Mouse (Mus musculus) c-Kit-positive CD71-positive TER-119-negative erythroid progenitor cells, embryonic 14.5 days (primary cell): ENCODE results near the gene Plekhn1.

Source experiments
- DNase-seq: peaks from one replicate; pipeline ENCODE4 v3.0.0-alpha.2; 2013; ENCODE audit warnings: low read depth

The Plekhn1 gene

DNA sequence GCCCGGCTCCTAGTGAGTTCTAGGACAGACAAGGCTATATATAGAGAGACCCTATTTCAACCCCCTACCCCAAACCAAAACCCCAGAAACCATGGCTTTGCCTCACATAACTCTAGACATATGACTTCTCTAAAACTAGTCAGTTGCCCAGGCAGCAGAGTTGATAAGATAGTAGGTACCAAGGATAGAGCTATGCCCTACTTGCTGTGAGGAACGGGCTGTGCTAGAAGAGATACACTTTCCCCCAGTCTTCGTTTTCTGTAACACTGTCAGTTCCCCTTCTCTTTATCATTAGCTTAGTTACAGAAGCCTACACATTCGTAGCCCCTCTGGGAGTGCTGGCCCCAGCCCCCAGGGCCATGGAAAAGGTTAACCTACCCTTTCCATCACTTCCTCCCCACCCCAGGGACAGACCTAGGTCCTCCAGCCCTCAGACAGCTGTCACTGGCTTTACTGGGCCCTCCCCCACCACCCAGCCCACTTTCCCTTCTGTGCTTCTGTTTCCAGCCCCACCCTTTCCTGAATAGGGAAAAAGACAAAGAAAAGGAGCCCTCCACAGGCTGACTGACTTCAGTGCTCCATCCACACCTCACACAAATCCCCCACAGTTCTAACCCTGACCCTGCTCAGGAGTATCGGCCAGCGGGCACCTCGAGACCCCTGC is 50.2 kb downstream of the Plekhn1 start:
- DNase-seq: no peak

- no peak for DNase-seq
Observed at GRCm38 (mm10) chr4:156183747-156184146, 50.9 kb downstream of the Plekhn1 start.

DNA sequence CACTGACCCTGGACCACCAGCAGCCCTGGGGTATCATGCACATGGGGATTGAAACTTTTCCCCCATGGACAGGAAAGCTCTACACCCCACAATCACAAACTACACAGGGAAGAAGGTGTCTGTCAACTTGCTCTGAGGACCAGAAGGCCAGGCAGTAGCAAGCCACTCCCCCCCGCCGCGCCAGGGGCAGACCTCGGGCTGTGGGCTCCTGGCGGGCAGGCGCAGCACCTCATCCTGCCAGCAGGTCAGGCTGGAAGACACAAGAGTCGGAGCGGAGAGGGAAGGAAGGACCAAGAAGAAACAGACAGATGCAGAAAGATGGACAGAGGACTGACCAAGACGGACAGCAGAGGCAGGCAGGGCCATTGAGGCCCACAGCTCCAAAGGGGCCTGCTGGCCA is 57.0 kb downstream of the Plekhn1 start:
- DNase-seq: no peak

GRCm38 (mm10) chr4:156171828-156172227 is 62.8 kb downstream of the Plekhn1 start:
- no peak for DNase-seq
